Mouse (Mus musculus): ENCODE data around the gene Acox1.

DNA sequence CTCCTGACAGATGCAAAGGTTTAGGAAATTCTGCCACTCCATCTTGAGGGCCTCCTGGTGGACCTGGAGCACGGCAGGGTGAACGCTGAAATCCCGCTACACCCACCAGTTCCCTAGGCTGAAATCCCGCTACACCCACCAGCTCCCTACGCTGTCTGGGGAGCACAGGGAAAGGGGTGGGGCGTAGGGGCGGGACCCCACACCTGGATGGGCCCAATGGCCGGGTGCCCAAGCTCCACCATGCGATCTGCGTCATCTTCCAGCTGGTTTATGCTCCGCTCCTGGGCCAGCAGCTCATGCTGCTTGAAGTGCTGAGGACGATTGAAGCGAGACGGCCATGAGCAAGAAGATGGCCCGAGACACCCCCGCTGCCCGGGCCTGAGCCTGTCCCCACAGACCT lies 33.6 kb upstream of the Acox1 start:
- no peak for TF ChIP-seq CTCF (IDR thresholded peaks at IDR 0.05; ENCODE audit: low read depth)
- no peak for TF ChIP-seq EP300 (optimal IDR thresholded peaks at IDR 0.05)

All from stomach, postnatal 0 days (tissue).